Comparison of ENCODE assay signal across 8 mouse cellular contexts in genomic region chr7:57591578-57592431, GRCm38 (mm10).
DNase-seq lines count a peak whose midpoint lies in the region; ATAC-seq and TF ChIP-seq lines count a peak whose summit lies in the region.

No protein-coding gene starts in this region.

- no peaks in the 10 kb centered on the region for H3K9me3 ChIP-seq in heart, embryonic 14.5 days (ENCODE audit: control insufficient read depth, low read length)
- H3K9me3 ChIP-seq in liver, postnatal 0 days (ENCODE audit: low read length): no peaks in the 10 kb centered on the region

- H3K4me1 ChIP-seq in heart, embryonic 14.5 days (ENCODE audit: control insufficient read depth in 2 of 2, insufficient read depth in 2 of 2, low read length in 2 of 2): peaks cover 0 to 9% of the 10 kb centered on the region in 2 experiments; a peak in 2 of 4 replicates
- peaks cover 6% of the 10 kb centered on the region; the same call in 1 of the 2 replicates for H3K4me1 ChIP-seq in liver, postnatal 0 days (ENCODE audit: insufficient read depth)

- H3K9ac ChIP-seq in heart, embryonic 14.5 days (ENCODE audit: low read length): no peak overlapping the region; the same call in 1 of the 2 replicates
- H3K9ac ChIP-seq in liver, postnatal 0 days (replicated peaks): no peak overlapping the region

- H3K4me3 ChIP-seq in heart, embryonic 14.5 days (ENCODE audit: control insufficient read depth in 1 of 2, insufficient read depth in 1 of 2, low read depth in 1 of 2, low read length in 2 of 2): peak overlapping the region; percentile 57 to 70
- H3K4me3 ChIP-seq in liver, postnatal 0 days (ENCODE audit: low read depth, low read length): peak overlapping the region; percentile 43; the same call in 1 of the 2 replicates

- 1% methylated on average over 54 of the region's 56 CpGs for WGBS in heart, embryonic 14.5 days
- WGBS in liver, postnatal 0 days (ENCODE audit: insufficient replicate concordance): 2% methylated on average over 56 of the region's 56 CpGs

- no peaks in the 10 kb centered on the region for H3K36me3 ChIP-seq in heart, embryonic 14.5 days (ENCODE audit: control insufficient read depth, insufficient read depth, low read length)
- no peaks in the 10 kb centered on the region for H3K36me3 ChIP-seq in liver, postnatal 0 days (replicated peaks; ENCODE audit: insufficient read depth, low read length)

- DNase-seq in urinary bladder, adult 18-20 months (ENCODE audit: low spot score in 2 of 2): peak; percentile 14 to 42
- no peak for DNase-seq in urinary bladder, postnatal 10 days (ENCODE audit: low spot score)
- peak; percentile 72 for DNase-seq in embryo, embryonic 10 days (ENCODE audit: low spot score)
- DNase-seq in kidney, postnatal 10 days: peak; percentile 78
- peak; percentile 25 for DNase-seq in liver, postnatal 0 days
- peak; percentile 17 for DNase-seq in retina, postnatal 7 days (ENCODE audit: low read depth, low spot score)
- no peak for DNase-seq in c-Kit-positive CD71-positive TER-119-positive erythroid progenitor cells, embryonic 14.5 days (ENCODE audit: low spot score)

- no peak for TF ChIP-seq CTCF in liver, postnatal 0 days (IDR thresholded peaks at IDR 0.05; ENCODE audit: low read depth)

- peak; percentile 14; the same call in 1 of the 2 replicates for ATAC-seq in heart, embryonic 14.5 days (ENCODE audit: insufficient number of reproducible peaks, insufficient read depth, low FRiP score, low read depth)
- ATAC-seq in liver, postnatal 0 days: no peak

- TF ChIP-seq EP300 in liver, postnatal 0 days (IDR thresholded peaks at IDR 0.05; ENCODE audit: low read depth): no peak

- H3K27ac ChIP-seq in heart, embryonic 14.5 days (replicated peaks in 1 of 2; ENCODE audit: control insufficient read depth in 1 of 2, insufficient read depth in 1 of 2, low read depth in 2 of 2, low read length in 2 of 2): no peak overlapping the region
- no peak overlapping the region for H3K27ac ChIP-seq in liver, postnatal 0 days (ENCODE audit: low read depth)

- H3K27me3 ChIP-seq in heart, embryonic 14.5 days (ENCODE audit: control insufficient read depth, insufficient read depth, low read length): peaks cover 36% of the 10 kb centered on the region
- peaks cover 28% of the 10 kb centered on the region for H3K27me3 ChIP-seq in liver, postnatal 0 days (ENCODE audit: insufficient read depth, low read length)

- H3K4me2 ChIP-seq in heart, embryonic 14.5 days (ENCODE audit: low read length): peak overlapping the region; percentile 95
- H3K4me2 ChIP-seq in liver, postnatal 0 days (ENCODE audit: low read depth, low read length): peak overlapping the region; percentile 71

Comparison
In these comparisons a context has a peak if more than half of its experiments do, and no peak if none do; other contexts are left out.
1. DNase-seq: peak in urinary bladder, adult 18-20 months (2 of 2), embryo, embryonic 10 days (single experiment), kidney, postnatal 10 days (single experiment), liver, postnatal 0 days (single experiment) and retina, postnatal 7 days (single experiment); none in urinary bladder, postnatal 10 days (single experiment) and c-Kit-positive CD71-positive TER-119-positive erythroid progenitor cells, embryonic 14.5 days (single experiment).